8 mouse cellular contexts compared by ENCODE assay signal in the genomic region with DNA sequence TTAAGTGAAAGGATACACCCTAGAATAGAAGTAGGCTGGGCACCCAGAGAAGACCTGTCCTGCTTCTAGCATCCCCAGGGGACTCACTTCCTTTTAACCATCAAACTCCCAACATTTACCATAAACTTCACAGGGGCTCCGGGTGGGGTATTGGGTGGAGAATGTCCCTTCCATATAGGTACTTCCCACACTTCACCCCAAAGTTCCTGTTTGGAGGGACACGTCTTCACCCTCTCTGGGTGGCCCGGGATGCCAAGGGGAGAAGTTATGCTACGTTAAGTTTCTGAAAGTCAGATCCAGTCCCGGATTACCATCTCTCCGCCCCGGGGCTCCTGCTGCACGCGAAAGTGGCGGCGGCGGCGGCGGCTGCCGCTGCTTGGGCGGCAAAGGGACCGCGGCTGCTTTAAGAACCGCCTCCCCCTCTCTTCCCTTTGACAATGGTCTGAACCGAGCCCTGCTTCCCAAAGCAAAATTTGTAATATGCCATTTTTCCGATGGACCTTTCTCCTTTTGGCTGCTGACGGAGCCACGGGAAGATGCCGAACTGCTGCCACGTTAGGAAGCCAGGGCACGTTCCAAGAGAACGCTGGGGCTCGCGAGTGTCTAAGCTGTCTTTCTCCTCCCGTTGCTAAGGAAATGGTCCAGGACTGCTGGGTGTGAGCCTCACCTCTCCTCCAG. TPM values are rescaled to one million over a fixed set of nuclear protein-coding genes. Genes with fewer than 3 reads are reported as not detected.
A peak's percentile ranks its signal among the peaks of the same experiment; 100 is the strongest.
DNase-seq lines count a peak whose midpoint lies in the region; ATAC-seq and TF ChIP-seq lines count a peak whose summit lies in the region.

A gene (plus strand): TSS at position 485 of the 678 bp plus-strand sequence.

- peak; percentile 7 to 57 for DNase-seq in adrenal gland, adult (ENCODE audit: inconsistent age in 2 of 2, low spot score in 1 of 2)
- no peak for DNase-seq in adrenal gland, adult 8-10 months
- peak; percentile 29 for DNase-seq in embryo, embryonic 11.5 days (ENCODE audit: low read depth, low spot score)
- no peak for DNase-seq in natural killer cell, adult 2 months (ENCODE audit: low spot score in 2 of 2)

- peak within 1 kb of the TSS; percentile 41 for H3K4me3 ChIP-seq in heart, embryonic 11.5 days (ENCODE audit: low read depth, low read length)
- H3K4me3 ChIP-seq in kidney, embryonic 15.5 days (replicated peaks), result peak within 1 kb of the TSS; percentile 52
- H3K4me3 ChIP-seq in limb, embryonic 12.5 days (replicated peaks), result peak within 1 kb of the TSS; percentile 51
- H3K4me3 ChIP-seq in myocyte, result no peak within 1 kb of the TSS

- H3K4me1 ChIP-seq in heart, embryonic 11.5 days (ENCODE audit: control insufficient read depth, insufficient read depth, low read length), result 0 out of 2 replicates have a peak, but pooled peaks cover 2% of the 10 kb centered on the region
- peaks cover 19% of the 10 kb centered on the region for H3K4me1 ChIP-seq in kidney, embryonic 15.5 days
- H3K4me1 ChIP-seq in limb, embryonic 12.5 days (replicated peaks), result 0 out of 2 replicates have a peak, but pooled peaks cover 5% of the 10 kb centered on the region

- H3K9me3 ChIP-seq in heart, embryonic 11.5 days (replicated peaks; ENCODE audit: control insufficient read depth, low read length), result no peaks in the 10 kb centered on the region
- H3K9me3 ChIP-seq in kidney, embryonic 15.5 days (replicated peaks), result no peaks in the 10 kb centered on the region
- H3K9me3 ChIP-seq in limb, embryonic 12.5 days, result no peaks in the 10 kb centered on the region

- H3K27me3 ChIP-seq in heart, embryonic 11.5 days (ENCODE audit: control insufficient read depth, insufficient read depth, low read length), result peaks cover 20% of the 10 kb centered on the region
- peaks cover 41% of the 10 kb centered on the region for H3K27me3 ChIP-seq in kidney, embryonic 15.5 days
- H3K27me3 ChIP-seq in limb, embryonic 12.5 days, result peaks cover 31% of the 10 kb centered on the region
- H3K27me3 ChIP-seq in myocyte (ENCODE audit: control insufficient read depth, insufficient read depth, insufficient read length), result no peaks in the 10 kb centered on the region

- peak within 1 kb of the TSS; percentile 62 for H3K4me2 ChIP-seq in heart, embryonic 11.5 days
- H3K4me2 ChIP-seq in kidney, embryonic 15.5 days, result peak within 1 kb of the TSS; percentile 90
- H3K4me2 ChIP-seq in limb, embryonic 12.5 days, result peak within 1 kb of the TSS; percentile 86
- peak within 1 kb of the TSS; percentile 52 for H3K4me2 ChIP-seq in myocyte (ENCODE audit: low read depth)

- no peaks in the 10 kb centered on the region for H3K79me2 ChIP-seq in myocyte (ENCODE audit: control insufficient read depth, insufficient read depth)

- no peak for ATAC-seq in heart, embryonic 11.5 days (replicated peaks; ENCODE audit: insufficient number of reproducible peaks, low FRiP score, low TSS enrichment)
- ATAC-seq in kidney, embryonic 15.5 days (replicated peaks; ENCODE audit: low FRiP score), result peak; percentile 89
- peak; percentile 61; the same call in 1 of the 2 replicates for ATAC-seq in limb, embryonic 12.5 days (ENCODE audit: insufficient number of reproducible peaks, insufficient read depth, low FRiP score, low TSS enrichment, low read depth)

- no peak within 1 kb of the TSS for H3ac ChIP-seq in myocyte (ENCODE audit: control insufficient read depth, insufficient read length)

- H3K36me3 ChIP-seq in heart, embryonic 11.5 days (ENCODE audit: control insufficient read depth, insufficient read depth, low read length), result no peaks in the 10 kb centered on the region
- no peaks in the 10 kb centered on the region for H3K36me3 ChIP-seq in kidney, embryonic 15.5 days
- no peaks in the 10 kb centered on the region for H3K36me3 ChIP-seq in limb, embryonic 12.5 days
- no peaks in the 10 kb centered on the region for H3K36me3 ChIP-seq in myocyte (ENCODE audit: control insufficient read depth, insufficient read depth)

- no peak for TF ChIP-seq POLR2A in myocyte (IDR thresholded peaks at IDR 0.05; ENCODE audit: insufficient read length, low read depth)

- WGBS in heart, embryonic 11.5 days (ENCODE audit: insufficient replicate concordance), result 0% methylated on average over 30 of the region's 30 CpGs
- WGBS in kidney, embryonic 15.5 days, result under 1% methylated on average over 30 of the region's 30 CpGs
- WGBS in limb, embryonic 12.5 days, result under 1% methylated on average over 30 of the region's 30 CpGs

- H3K27ac ChIP-seq in heart, embryonic 11.5 days (ENCODE audit: low read depth, low read length), result no peak within 1 kb of the TSS
- no peak within 1 kb of the TSS for H3K27ac ChIP-seq in kidney, embryonic 15.5 days
- no peak within 1 kb of the TSS for H3K27ac ChIP-seq in limb, embryonic 12.5 days

- no peak within 1 kb of the TSS for H3K9ac ChIP-seq in heart, embryonic 11.5 days (ENCODE audit: low read depth, low read length)
- H3K9ac ChIP-seq in kidney, embryonic 15.5 days, result peak within 1 kb of the TSS; percentile 15
- H3K9ac ChIP-seq in limb, embryonic 12.5 days (replicated peaks), result peak within 1 kb of the TSS; percentile 60

TF ChIP-seq in myocyte, 11 proteins besides CTCF, POLR2A, EP300 and RAD21:
- TF ChIP-seq CEBPB (IDR thresholded peaks at IDR 0.05; ENCODE audit: insufficient read depth, poor library complexity, severe bottlenecking), result no peak
- no peak for TF ChIP-seq POLR2AphosphoS2 (IDR thresholded peaks at IDR 0.05; ENCODE audit: insufficient read length, low read depth)
- no peak for TF ChIP-seq TCF3 (IDR thresholded peaks at IDR 0.05; ENCODE audit: insufficient read length, low read depth)
- no peak for TF ChIP-seq SRF (IDR thresholded peaks at IDR 0.05; ENCODE audit: control insufficient read depth, insufficient read length, low read depth)
- no peak for TF ChIP-seq MYOD1 (IDR thresholded peaks at IDR 0.05; ENCODE audit: control insufficient read depth in 1 of 3, insufficient read length in 2 of 3, low read depth in 2 of 3)
- no peak for TF ChIP-seq MYOG (IDR thresholded peaks at IDR 0.05; ENCODE audit: control insufficient read depth in 1 of 3, insufficient read depth in 1 of 3, insufficient read length in 2 of 3, low read depth in 2 of 3)
- TF ChIP-seq E2F4 (IDR thresholded peaks at IDR 0.05; ENCODE audit: insufficient read depth), result no peak
- no peak for TF ChIP-seq USF1 (IDR thresholded peaks at IDR 0.05; ENCODE audit: low read depth)

RNA-seq across cellular contexts. Expression of the gene that starts here (rescaled TPM):
- 10 to 100 TPM in 1 of 4 experiments, 1 to 10 TPM in 3; 5.4 to 11.8 (median 8.9) TPM for total RNA-seq in adrenal gland, adult 8-10 months (2022)
- polyA plus RNA-seq in heart, embryonic 11.5 days (2014; fragmentation: Nextera tagmentation; extraction: Ambion mirVana), result 0.14 and 0.32 TPM in 2 replicates
- polyA plus RNA-seq in kidney, embryonic 15.5 days (2015; fragmentation: Nextera tagmentation; extraction: Ambion mirVana), result 0.53 and 0.86 TPM in 2 replicates
- polyA plus RNA-seq in limb, embryonic 12.5 days (2016; fragmentation: Nextera tagmentation; extraction: Ambion mirVana), result 0.24 and 0.27 TPM in 2 replicates
- not detected for polyA plus RNA-seq in myocyte (2012; fragmentation: generic; extraction: Trizol)

Comparison
In these comparisons a context has a peak if more than half of its experiments do, and no peak if none do; other contexts are left out.
1. DNase-seq: peak in adrenal gland, adult (2 of 2) and embryo, embryonic 11.5 days (single experiment); none in adrenal gland, adult 8-10 months (single experiment) and natural killer cell, adult 2 months (0 of 2).
2. Peak in ATAC-seq, H3K4me3 ChIP-seq, H3K9ac ChIP-seq and H3K4me2 ChIP-seq in kidney, embryonic 15.5 days; RNA of the gene not detected or under 1 TPM.
3. Peak in ATAC-seq, H3K4me3 ChIP-seq, H3K9ac ChIP-seq and H3K4me2 ChIP-seq in limb, embryonic 12.5 days; RNA of the gene not detected or under 1 TPM.
4. Peak in every context shown above with its lines, with median percentiles within 50 percentile points of each other: H3K4me2 ChIP-seq.